Mouse (Mus musculus): ENCODE data around the gene Usp54. TPM values are rescaled to one million over a fixed set of nuclear protein-coding genes. Genes with fewer than 3 reads are reported as not detected.

Usp54 gene
- total RNA-seq, 1 experiment, result 15.3 TPM

DNA sequence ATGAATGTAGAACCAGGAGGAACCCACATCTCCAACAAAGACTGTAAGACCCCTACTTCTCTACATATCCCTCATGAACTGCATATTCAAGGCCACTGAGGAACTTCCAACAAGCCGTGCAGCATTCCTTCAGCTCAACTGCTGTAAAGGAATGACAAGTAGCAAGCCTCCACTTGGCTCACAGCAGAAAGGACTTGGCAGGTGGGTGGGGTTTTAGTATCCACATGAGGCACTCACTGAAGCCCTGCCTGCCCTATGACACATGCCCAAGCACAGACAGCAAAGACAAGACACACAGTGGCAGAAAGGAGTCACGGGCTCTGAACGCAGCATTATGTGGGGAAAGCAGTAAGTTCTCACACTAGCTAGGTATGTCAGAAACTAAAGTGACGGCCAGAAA, 30.7 kb downstream of the Usp54 start:
- Histone ChIP-seq H3K9ac (ENCODE audit: insufficient read depth, low read depth, low read length, poor library complexity, severe bottlenecking) (no peak overlapping the region), H3K9me3 (ENCODE audit: control insufficient read depth, insufficient read depth, low read depth, low read length) (no peaks in the 10 kb centered on the region), H3K36me3 (ENCODE audit: control insufficient read depth, insufficient read depth, low read length, poor library complexity, severe bottlenecking) (peaks cover 6% of the 10 kb centered on the region), H3K4me1 (ENCODE audit: control insufficient read depth in 2 of 2, insufficient read depth in 2 of 2, low read length in 2 of 2, poor library complexity in 1 of 2) (peaks cover 0 to 3% of the 10 kb centered on the region in 2 experiments; a peak in 1 of 4 replicates), H3K27ac (ENCODE audit: insufficient read depth, low read depth, low read length, poor library complexity, severe bottlenecking) (no peak overlapping the region), H3K4me3 (ENCODE audit: insufficient read depth in 1 of 2, low read depth in 1 of 2, low read length in 2 of 2, poor library complexity in 1 of 2, severe bottlenecking in 1 of 2) (no peak overlapping the region)
- no peak for DNase-seq (ENCODE audit: low read depth, low spot score)
- no peak for TF ChIP-seq ZNF384 (IDR thresholded peaks at IDR 0.05; ENCODE audit: low read depth, low read length)
- TF ChIP-seq ZC3H11A (IDR thresholded peaks at IDR 0.05; ENCODE audit: borderline replicate concordance, low read depth, low read length), result no peak
- TF ChIP-seq CHD2 (IDR thresholded peaks at IDR 0.05; ENCODE audit: low read depth, low read length), result no peak
- TF ChIP-seq HCFC1 (IDR thresholded peaks at IDR 0.05; ENCODE audit: borderline replicate concordance, insufficient read depth, low read length), result no peak
- TF ChIP-seq MAFK (IDR thresholded peaks at IDR 0.05; ENCODE audit: insufficient read depth, low read depth, low read length), result no peak
- in situ Hi-C loops (cut with MboI; ENCODE audit: low sequenced_read_pairs in 2 of 2, unreplicated experiment in 2 of 2), result no loop called here

- H3K27ac ChIP-seq (ENCODE audit: insufficient read depth, low read depth, low read length, poor library complexity, severe bottlenecking), result no peak overlapping the region
- H3K9ac ChIP-seq (ENCODE audit: insufficient read depth, low read depth, low read length, poor library complexity, severe bottlenecking), result no peak overlapping the region
- no peak overlapping the region for H3K4me3 ChIP-seq (ENCODE audit: insufficient read depth in 1 of 2, low read depth in 1 of 2, low read length in 2 of 2, poor library complexity in 1 of 2, severe bottlenecking in 1 of 2)
- no peaks in the 10 kb centered on the region for H3K9me3 ChIP-seq (ENCODE audit: control insufficient read depth, insufficient read depth, low read depth, low read length)
- peaks cover 0 to 3% of the 10 kb centered on the region in 2 experiments; a peak in 1 of 4 replicates for H3K4me1 ChIP-seq (ENCODE audit: control insufficient read depth in 2 of 2, insufficient read depth in 2 of 2, low read length in 2 of 2, poor library complexity in 1 of 2)
- TF ChIP-seq HCFC1 (IDR thresholded peaks at IDR 0.05; ENCODE audit: borderline replicate concordance, insufficient read depth, low read length), result no peak
- no peak for TF ChIP-seq MAFK (IDR thresholded peaks at IDR 0.05; ENCODE audit: insufficient read depth, low read depth, low read length)
- no peak for TF ChIP-seq ZNF384 (IDR thresholded peaks at IDR 0.05; ENCODE audit: low read depth, low read length)
- no peak for TF ChIP-seq CHD2 (IDR thresholded peaks at IDR 0.05; ENCODE audit: low read depth, low read length)
- TF ChIP-seq ZC3H11A (IDR thresholded peaks at IDR 0.05; ENCODE audit: borderline replicate concordance, low read depth, low read length), result no peak
- DNase-seq (ENCODE audit: low read depth, low spot score), result no peak
- H3K36me3 ChIP-seq (ENCODE audit: control insufficient read depth, insufficient read depth, low read length, poor library complexity, severe bottlenecking), result peaks cover 6% of the 10 kb centered on the region
- in situ Hi-C loops (cut with MboI; ENCODE audit: low sequenced_read_pairs in 2 of 2, unreplicated experiment in 2 of 2), result no loop called here
Observed at GRCm38 (mm10) chr14:20609519-20609918, 31.3 kb downstream of the Usp54 start.

DNA sequence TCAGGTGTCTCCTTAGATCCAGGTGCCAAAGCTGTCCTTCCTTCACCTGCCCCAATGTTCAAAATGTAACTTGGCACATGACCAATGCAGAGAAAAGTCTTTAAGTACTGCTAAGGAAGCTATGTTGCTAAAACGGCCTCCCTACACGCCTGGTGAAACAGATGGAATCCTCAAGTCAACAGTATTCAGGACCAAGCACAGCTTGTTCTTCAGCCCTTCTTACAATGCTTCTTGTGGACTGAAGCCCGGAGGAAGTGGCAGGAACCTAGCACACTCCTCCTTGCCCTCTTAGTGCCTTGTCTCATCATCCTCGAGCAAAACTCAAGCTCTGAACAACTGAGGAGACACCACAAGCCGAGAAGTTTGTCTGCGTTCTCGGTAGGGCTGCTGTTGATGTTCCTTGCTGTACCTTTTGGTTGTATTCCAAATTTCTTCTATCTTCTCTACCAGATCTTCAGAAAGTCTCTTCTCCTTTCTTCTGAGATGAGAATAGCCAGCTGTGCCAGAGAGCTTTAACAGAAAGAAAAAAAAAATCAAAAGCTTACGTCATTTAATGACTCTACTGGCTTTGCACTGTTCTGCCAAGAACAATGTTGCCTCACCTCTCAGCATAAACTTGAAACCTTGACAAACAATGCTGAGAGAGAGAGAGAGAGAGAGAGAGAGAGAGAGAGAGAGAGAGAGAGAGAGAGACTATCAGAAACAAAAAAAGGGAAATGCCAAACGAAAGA, 33.3 kb downstream of the Usp54 start:
- no peaks in the 10 kb centered on the region for H3K9me3 ChIP-seq (ENCODE audit: control insufficient read depth, insufficient read depth, low read depth, low read length)
- peaks cover 6% of the 10 kb centered on the region for H3K36me3 ChIP-seq (ENCODE audit: control insufficient read depth, insufficient read depth, low read length, poor library complexity, severe bottlenecking)
- no peak for TF ChIP-seq HCFC1 (IDR thresholded peaks at IDR 0.05; ENCODE audit: borderline replicate concordance, insufficient read depth, low read length)
- H3K9ac ChIP-seq (ENCODE audit: insufficient read depth, low read depth, low read length, poor library complexity, severe bottlenecking), result no peak overlapping the region
- DNase-seq (ENCODE audit: low read depth, low spot score), result no peak
- H3K27ac ChIP-seq (ENCODE audit: insufficient read depth, low read depth, low read length, poor library complexity, severe bottlenecking), result no peak overlapping the region
- peaks cover 0 to 3% of the 10 kb centered on the region in 2 experiments; a peak in 1 of 4 replicates for H3K4me1 ChIP-seq (ENCODE audit: control insufficient read depth in 2 of 2, insufficient read depth in 2 of 2, low read length in 2 of 2, poor library complexity in 1 of 2)
- H3K4me3 ChIP-seq (ENCODE audit: insufficient read depth in 1 of 2, low read depth in 1 of 2, low read length in 2 of 2, poor library complexity in 1 of 2, severe bottlenecking in 1 of 2), result no peak overlapping the region
- in situ Hi-C loops (cut with MboI; ENCODE audit: low sequenced_read_pairs in 2 of 2, unreplicated experiment in 2 of 2), result no loop called here

DNA sequence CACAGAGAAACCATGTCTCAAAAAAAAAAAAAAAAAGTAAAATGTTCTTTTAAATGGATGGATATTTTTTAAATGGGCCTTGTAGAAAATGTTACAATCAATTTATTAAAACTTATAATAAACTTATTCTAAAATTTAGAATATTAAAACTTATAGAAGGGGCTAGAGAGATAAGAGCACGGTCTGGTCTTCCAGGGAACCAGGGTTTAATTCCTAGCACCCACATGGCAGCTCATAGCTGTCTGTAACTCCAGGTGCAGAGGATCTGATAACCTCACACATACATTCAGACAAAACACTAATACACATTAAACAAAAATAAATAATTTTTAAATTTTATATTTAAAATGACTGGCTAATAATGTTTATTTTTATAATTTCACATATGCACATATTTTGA, 39.6 kb downstream of the Usp54 start:
- in situ Hi-C loops (cut with MboI; ENCODE audit: low sequenced_read_pairs in 2 of 2, unreplicated experiment in 2 of 2), result no loop called here
- Histone ChIP-seq H3K27ac (ENCODE audit: insufficient read depth, low read depth, low read length, poor library complexity, severe bottlenecking) (no peak overlapping the region), H3K4me3 (ENCODE audit: insufficient read depth in 1 of 2, low read depth in 1 of 2, low read length in 2 of 2, poor library complexity in 1 of 2, severe bottlenecking in 1 of 2) (no peak overlapping the region), H3K4me1 (ENCODE audit: control insufficient read depth in 2 of 2, insufficient read depth in 2 of 2, low read length in 2 of 2, poor library complexity in 1 of 2) (no peaks in the 10 kb centered on the region), H3K9ac (ENCODE audit: insufficient read depth, low read depth, low read length, poor library complexity, severe bottlenecking) (no peak overlapping the region), H3K9me3 (ENCODE audit: control insufficient read depth, insufficient read depth, low read depth, low read length) (no peaks in the 10 kb centered on the region), H3K36me3 (ENCODE audit: control insufficient read depth, insufficient read depth, low read length, poor library complexity, severe bottlenecking) (no peaks in the 10 kb centered on the region)
- DNase-seq (ENCODE audit: low read depth, low spot score), result no peak
- TF ChIP-seq HCFC1 (IDR thresholded peaks at IDR 0.05; ENCODE audit: borderline replicate concordance, insufficient read depth, low read length), result no peak
- no peak for TF ChIP-seq CHD2 (IDR thresholded peaks at IDR 0.05; ENCODE audit: low read depth, low read length)
- TF ChIP-seq ZNF384 (IDR thresholded peaks at IDR 0.05; ENCODE audit: low read depth, low read length), result no peak
- TF ChIP-seq MAFK (IDR thresholded peaks at IDR 0.05; ENCODE audit: insufficient read depth, low read depth, low read length), result no peak
- no peak for TF ChIP-seq ZC3H11A (IDR thresholded peaks at IDR 0.05; ENCODE audit: borderline replicate concordance, low read depth, low read length)

DNA sequence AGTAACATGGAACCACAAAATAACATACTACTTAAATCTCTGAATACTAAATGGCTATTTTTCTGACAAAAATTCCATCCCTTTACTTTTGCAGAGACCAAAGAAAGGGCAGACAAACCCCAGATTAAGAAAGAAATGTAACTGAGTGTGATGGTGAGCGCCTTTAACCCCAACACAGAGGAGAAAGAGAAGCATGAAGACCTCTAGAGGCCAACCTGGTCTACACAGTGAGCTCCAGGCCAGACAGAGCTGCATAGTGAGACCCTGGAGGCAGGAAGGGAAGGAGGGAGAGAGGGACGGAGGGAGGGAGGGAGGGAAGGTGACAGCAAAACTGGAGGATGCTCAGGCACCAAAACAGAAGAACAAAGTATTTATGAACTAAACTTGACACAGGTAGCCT, 40.7 kb downstream of the Usp54 start:
- in situ Hi-C loops (cut with MboI; ENCODE audit: low sequenced_read_pairs in 2 of 2, unreplicated experiment in 2 of 2), result no loop called here
- no peak overlapping the region for H3K4me3 ChIP-seq (ENCODE audit: insufficient read depth in 1 of 2, low read depth in 1 of 2, low read length in 2 of 2, poor library complexity in 1 of 2, severe bottlenecking in 1 of 2)
- no peak overlapping the region for H3K27ac ChIP-seq (ENCODE audit: insufficient read depth, low read depth, low read length, poor library complexity, severe bottlenecking)
- no peak for DNase-seq (ENCODE audit: low read depth, low spot score)
- H3K36me3 ChIP-seq (ENCODE audit: control insufficient read depth, insufficient read depth, low read length, poor library complexity, severe bottlenecking), result no peaks in the 10 kb centered on the region
- TF ChIP-seq HCFC1 (IDR thresholded peaks at IDR 0.05; ENCODE audit: borderline replicate concordance, insufficient read depth, low read length), result no peak
- TF ChIP-seq MAFK (IDR thresholded peaks at IDR 0.05; ENCODE audit: insufficient read depth, low read depth, low read length), result no peak
- no peak for TF ChIP-seq ZNF384 (IDR thresholded peaks at IDR 0.05; ENCODE audit: low read depth, low read length)
- no peak for TF ChIP-seq ZC3H11A (IDR thresholded peaks at IDR 0.05; ENCODE audit: borderline replicate concordance, low read depth, low read length)
- TF ChIP-seq CHD2 (IDR thresholded peaks at IDR 0.05; ENCODE audit: low read depth, low read length), result no peak
- H3K9me3 ChIP-seq (ENCODE audit: control insufficient read depth, insufficient read depth, low read depth, low read length), result no peaks in the 10 kb centered on the region
- H3K9ac ChIP-seq (ENCODE audit: insufficient read depth, low read depth, low read length, poor library complexity, severe bottlenecking), result no peak overlapping the region
- no peaks in the 10 kb centered on the region for H3K4me1 ChIP-seq (ENCODE audit: control insufficient read depth in 2 of 2, insufficient read depth in 2 of 2, low read length in 2 of 2, poor library complexity in 1 of 2)
